Mouse (Mus musculus): ENCODE results near the gene Rpl4.

DNA sequence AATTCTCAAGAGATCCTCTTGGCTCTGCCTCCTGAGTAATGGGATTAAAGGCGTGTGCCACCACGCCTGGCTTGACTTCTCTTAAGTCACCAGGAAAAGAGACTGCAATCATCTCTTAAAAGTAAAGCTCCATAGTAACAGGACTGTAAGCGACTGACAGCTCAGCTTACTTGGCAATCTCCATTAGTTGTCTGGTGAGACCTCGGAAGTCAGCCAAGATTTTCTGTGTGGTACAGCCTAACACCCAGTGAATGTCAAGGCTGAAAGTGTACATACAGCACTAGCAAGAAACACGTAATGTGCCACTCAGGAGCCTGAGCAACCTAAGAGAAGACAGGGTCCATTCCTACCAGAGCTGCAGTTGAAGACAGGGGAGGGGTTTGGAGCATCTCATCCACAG is 12.7 kb upstream of the Rpl4 start:
- TF ChIP-seq CTCF (IDR thresholded peaks at IDR 0.05) (no peak), EP300 (IDR thresholded peaks at IDR 0.05) (no peak)

All from lung, postnatal 0 days (tissue).